Mouse (Mus musculus): ENCODE measurements around the gene Kdsr.

The Kdsr gene

DNA sequence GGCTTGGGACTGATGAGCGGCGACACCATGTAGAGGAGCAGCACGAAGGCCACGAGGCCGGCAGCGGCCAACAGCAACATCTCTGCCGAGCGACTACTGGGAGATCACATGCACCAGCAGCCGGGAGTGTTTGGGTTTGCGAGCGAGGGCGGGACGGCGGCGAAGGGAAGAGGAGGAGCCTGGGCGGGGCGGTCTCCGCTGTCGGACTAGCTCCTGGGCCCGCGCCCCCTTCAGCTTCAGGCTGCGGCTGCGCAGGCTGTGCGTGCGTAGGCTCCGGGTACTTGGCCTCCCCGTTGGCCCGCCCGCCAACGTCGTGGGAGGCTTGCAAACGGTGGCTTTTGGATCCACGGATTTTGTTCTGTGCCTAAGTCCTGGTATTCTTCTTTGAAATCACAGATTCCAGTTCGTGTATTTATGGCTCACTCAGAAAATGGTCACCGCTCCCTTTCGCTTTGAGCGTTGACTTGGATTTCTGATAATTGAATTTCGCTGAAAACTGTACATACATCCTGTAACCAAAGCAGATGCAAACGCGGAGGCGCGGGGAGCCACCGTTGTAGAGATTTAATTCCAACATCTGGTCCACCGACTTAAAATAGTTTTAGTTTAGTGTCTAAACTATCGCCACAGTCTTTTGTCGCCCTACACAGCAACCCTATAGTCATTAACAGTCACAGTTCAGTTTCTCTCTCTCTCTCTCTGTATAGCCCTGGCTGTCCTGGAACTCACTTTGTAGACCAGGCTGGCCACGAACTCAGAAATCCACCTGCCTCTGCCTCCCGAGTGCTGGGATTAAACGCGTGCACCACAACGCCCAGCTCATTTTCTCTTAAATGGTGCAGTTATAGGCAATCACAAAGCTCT is at the start of gene Kdsr:
Kdsr (minus strand) TSS at position 156 of the 864 bp plus-strand sequence.
- DNase-seq (ENCODE audit: low spot score in 2 of 2): peak; percentile 98

DNA sequence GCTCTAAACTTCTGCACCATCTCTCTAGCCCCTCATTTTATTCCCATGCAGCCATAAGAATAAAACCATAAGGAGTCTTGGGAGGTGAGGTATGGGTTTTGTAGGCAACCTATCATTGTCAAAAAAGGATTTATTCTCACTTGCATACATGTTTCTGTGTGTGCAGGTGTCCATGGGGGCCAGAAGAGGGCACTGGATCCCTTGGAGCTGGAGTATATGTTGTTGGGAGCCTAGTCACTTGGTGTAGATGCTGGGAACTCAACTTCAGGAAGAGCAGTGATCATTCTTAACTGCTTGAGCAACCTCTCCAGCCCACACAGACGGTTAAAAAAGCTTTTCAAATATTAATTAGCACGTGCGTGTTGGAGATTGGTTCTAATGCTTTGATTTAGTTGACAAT is 40.4 kb upstream of the Kdsr start:
- no peak for DNase-seq (ENCODE audit: low spot score in 2 of 2)

DNA sequence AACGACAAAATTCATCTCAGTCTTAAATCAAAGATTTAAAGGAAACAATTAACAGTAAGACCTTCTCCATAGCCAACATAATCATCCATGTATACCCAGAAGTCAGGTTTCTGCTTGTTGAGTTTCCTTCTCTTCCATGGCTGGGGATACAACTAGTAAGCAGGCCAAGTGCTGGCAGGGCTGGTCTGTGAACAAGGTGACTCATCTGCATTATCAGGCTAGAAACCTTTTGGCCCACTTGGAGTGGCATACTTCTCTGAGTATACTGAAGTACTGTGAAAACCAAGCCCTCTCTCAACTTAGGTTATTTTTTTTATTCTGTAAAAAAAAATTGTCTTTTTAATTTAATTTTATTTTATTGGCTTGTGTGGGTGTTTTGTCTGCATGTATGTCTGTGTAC is 39.9 kb upstream of the Kdsr start:
- no peak for DNase-seq (ENCODE audit: low spot score in 2 of 2)

DNA sequence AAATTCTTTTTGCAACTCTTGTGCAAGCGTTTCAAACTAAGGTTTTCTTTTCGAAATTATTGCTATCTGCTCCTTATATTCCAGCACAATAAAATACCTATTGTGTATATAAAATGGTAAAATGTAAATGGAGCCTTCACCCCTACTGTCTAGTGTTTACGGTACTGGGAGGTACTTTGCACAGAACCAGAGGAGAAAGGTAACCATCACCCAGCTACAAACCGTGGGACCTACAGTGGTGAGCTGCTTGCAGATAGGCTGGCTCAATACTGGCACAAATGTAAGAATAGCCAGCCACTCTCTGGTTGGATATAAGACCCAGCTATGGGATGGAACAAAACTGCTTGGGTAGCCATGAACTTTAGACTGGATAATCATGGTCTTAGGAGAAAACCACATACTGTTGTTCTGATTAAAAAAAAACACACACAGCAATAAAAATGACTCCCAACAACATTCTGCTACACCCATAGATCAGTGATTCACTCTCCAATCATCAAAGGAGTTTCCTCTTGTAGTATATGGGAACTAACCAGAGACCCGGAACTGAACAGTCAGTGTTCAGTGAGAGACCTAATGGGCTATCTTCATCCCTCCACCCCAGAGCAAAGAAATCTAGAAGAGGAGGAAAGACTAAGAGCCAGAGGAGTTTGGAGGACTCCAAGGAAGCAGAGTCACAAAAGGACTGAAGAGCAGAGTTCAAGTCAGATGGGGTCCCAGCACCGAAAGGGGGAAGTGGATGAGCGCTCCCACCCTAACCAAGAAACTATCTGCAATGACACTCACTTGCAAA is 37.7 kb upstream of the Kdsr start:
- DNase-seq (ENCODE audit: low spot score in 2 of 2): no peak

DNA sequence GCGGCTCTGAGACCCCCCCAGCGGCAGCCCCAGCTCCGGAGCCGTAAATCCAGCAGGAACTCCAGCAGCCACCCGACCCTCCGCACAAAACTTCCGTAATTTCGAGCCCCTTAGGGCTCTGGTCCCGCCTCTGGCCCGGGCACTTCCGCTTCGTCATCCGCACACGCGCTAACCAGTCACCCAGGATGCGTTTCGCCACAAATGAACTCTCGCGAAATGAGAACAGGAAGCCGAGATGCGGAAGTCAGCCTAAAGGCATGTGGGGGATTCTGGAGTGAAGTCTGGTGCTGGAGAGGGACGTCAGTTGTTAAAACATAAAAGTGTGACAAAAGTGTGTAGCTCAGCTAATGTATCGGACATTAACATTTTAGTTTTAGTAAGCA is 37.0 kb upstream of the Kdsr start, which contains the start of gene Vps4b:
Vps4b (minus strand) TSS at position 187 of the 383 bp plus-strand sequence.
- peak; percentile 89 to 91 for DNase-seq (ENCODE audit: low spot score in 2 of 2)

DNA sequence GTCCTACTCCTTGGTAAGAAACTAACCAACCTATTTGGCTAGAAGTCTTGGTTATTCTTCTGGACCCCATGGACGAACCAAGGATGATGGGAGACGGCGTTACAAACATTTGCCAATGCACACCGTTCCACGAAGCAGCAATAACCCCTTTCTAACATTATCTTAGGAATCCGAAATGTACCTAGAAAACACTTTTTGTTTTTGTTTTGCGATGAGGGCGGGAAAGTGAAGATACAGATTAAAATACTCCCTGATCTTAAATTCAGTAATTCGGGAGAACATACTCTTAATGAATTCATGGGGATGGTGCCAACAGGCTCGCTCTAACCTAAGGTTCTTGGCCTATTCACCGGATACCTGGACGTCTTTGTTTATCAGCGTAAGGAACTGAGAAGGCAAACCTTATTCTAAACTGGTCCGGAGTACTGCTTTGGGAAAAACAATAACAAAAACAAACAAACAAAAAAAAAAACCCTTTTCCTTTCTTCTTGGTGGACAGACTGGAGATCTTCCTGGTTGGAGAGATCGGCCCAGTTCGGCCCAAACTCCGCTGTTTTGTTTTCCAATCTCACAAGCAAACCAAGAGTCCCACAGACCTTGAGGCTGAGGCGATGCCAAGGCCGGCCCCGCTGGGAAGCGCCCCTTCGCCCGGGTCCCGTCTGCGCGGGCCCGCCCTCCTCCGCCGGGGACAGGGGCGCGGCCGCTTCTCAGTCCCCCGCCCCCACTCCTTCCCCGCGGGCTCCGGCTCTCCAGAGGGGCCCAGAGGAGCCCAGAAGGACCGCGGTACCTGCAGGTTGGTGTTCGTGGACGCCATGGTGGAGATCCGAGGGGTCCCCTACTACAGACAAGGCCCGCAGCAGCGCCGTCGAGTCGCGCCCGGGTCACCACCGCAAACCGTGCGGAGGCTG is 36.4 kb upstream of the Kdsr start:
- peak in 1 of 2 experiments; percentile 5 for DNase-seq (ENCODE audit: low spot score in 2 of 2)

DNA sequence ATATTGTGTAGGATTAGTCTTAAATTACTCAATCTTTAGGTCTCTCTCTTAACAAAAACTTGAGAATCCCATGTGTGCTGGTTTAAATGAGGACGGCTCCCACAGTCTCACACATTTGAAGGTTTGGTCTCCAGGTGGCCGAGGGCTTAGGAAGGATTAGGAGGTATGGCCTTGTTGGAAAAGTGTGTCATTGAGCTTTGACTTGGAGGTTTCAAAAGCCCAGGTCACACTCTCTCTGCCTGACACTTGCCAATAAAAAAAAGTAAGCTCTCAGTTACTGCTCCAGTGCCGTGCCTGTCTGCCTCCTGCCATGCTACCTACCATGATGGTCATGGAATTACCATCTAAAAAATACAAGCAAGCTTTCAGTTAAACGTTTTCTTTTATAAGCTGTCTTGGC is 15.4 kb upstream of the Kdsr start:
- DNase-seq (ENCODE audit: low spot score in 2 of 2): no peak

DNA sequence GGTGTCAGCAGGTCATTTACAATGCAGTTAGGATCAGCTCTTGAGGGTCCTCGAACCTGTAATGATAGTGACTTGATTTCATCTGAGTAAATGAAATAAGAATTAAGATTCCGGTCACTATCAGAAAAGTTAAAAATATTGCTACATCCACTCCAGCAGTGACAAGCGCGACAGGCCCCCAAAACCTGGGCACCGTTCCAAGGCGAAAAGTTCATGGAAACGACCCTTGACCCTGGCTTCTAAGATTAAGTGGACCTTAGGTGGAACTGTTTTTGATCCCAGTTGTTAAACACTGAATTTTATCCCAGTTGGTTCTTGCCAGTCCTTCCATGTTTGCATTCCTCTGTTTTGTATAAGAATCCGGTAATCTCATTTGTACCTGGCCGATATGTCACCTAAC is 14.6 kb upstream of the Kdsr start:
- no peak for DNase-seq (ENCODE audit: low spot score in 2 of 2)

DNA sequence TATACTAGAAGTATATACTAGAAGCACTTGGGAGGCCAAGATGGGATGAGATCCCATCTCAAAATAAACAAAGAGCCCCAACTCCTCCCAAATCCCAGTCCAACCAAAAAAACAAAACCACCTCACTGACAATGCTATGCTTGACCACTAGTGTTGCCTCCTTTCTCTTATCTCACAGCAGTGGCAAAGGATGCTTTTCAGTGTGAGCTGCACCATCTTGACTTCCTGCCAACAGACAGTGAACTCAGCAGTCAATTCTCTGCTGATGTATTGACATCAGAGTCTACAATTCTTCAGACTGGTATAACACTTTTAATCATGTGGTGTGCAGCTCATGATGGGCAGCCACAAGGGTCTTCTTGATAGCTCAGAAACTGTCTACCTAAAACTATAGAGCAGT is 9.2 kb upstream of the Kdsr start:
- DNase-seq (ENCODE audit: low spot score in 2 of 2): no peak

DNA sequence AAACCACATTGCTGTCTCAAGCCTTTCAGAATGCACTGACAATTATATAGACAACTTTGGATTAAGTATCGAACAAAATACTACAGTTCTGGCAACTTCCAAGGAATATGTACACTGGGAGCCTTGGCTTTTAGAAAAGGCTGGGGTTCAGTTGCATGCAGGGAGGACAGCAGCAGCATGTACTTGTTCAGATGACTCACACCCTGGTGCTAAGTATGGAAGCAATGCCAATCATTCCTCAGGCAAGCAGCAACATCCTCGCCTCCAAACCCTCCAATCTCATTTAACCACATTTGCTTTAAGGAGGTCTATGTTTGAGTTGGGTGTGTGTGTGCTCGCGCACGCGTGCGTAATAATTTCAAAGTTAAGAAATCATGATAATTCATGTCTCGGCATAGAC is 6.2 kb upstream of the Kdsr start:
- DNase-seq (ENCODE audit: low spot score in 2 of 2): peak in 1 of 2 experiments; percentile 27

DNA sequence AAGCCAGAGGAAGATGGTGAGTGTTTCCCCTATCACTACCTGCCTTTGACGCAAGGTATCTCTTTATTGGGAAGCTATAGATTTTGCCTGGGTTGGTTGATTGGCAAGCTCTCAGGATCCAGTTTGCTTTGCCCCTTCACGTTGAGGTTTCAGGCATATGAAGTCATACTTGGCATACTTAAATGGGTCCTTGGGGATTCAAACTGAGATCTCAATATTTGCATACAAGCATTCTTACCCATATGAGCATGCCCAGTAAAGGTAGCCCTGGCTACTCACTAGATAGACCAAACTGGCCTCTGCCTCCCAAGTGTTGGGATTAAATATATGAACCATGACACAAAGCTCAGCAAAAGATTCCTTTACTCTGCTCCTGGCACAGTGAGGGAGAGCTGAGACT is 5.3 kb upstream of the Kdsr start:
- DNase-seq (ENCODE audit: low spot score in 2 of 2): no peak

DNA sequence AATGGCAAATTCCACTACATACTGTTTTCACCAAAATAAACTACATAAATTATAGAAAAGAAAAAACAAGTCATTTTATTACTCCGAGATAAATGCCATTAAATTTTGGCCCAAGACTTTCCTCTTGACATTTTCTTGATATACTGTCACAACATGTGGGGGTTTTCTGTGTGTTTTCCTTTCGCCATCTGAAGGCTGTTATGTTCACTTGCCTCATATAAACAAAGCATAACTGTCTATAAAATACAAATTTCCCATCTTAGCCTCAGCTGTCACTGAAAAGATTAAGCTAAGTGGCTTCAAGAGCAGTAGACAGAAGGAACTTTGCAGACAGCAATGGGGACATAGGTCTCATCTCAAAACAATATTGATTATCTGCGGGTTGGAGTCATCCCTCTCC is 4.8 kb upstream of the Kdsr start:
- no peak for DNase-seq (ENCODE audit: low spot score in 2 of 2)

DNA sequence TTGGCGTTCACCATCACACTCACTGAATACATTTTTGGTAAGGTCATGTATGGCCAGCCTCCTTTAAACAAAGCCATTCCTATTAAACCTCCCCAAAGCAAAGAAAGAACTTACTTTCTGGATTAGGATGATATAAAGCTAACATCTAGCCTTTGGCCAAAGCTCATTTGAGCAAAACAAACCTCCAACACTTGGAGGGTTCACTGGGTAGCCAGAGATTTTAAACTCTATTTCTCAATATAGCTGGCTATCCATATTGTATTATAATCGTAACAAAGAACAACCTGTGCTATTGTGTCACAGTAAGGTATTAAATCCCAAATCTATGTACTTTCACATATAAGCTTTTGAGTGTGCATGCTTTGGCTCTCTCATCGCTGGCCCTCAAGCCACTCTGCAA is 1.2 kb upstream of the Kdsr start:
- DNase-seq (ENCODE audit: low spot score in 2 of 2): no peak

DNA sequence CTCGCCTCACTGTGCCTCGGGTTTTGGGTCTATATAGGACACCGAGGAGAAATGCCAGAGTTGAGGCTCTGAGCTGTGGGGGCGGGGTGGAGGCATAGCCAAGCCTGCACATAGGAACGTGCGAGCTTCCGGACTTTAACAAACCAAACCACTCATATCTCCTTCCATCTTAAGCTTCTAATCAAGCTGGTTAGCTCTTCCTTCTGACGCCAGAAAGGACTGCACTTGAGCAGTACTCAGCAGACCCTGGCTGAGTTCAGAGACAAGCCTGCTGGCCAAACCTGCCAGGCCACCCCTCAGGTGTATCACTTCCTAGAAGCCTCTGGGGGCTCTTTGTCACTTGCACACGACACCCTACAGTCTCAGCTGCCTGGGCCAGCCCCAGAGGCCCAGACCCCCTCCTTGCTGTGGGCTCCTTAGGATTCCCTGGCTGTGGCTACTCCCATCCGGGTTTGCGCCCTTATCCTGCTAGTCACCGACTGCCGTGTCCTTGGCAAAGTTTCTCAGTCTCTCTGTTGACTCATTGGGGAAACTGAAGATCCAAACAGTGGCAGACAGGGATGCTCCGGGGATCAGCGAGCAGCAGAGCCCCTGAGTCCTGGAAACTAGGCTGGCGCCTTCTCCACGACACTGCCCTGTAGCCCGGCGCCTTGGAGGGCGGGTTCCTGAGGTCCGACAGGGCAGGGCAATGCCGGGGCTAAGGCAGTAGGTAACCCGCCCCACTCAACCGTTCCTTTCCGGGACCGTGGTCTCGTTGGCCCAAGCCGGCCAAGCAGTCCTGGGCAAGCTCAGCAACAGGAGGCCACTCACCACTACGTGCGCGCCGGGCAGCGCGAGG is 574 bp downstream of the Kdsr start:
- DNase-seq (ENCODE audit: low spot score in 2 of 2): peak; percentile 36 to 43

DNA sequence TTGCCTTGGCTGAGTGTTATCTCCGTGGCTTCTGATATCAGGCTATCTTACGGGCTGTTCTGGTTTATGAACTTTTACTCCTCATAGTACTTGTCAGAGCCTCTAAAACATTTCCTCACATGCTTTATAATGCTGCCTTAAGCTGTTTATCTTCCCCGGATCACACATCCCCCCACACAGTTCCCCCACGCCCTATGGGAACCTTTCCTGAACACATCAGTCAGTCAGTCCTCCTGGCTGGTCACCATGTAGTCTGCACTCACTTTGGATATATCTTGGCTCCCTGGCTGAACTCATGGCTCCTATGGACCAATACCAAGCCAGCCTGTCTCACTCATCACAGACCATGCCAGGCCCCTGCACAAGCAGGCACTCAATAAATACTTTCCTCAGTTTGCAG is 2.9 kb downstream of the Kdsr start:
- no peak for DNase-seq (ENCODE audit: low spot score in 2 of 2)

DNA sequence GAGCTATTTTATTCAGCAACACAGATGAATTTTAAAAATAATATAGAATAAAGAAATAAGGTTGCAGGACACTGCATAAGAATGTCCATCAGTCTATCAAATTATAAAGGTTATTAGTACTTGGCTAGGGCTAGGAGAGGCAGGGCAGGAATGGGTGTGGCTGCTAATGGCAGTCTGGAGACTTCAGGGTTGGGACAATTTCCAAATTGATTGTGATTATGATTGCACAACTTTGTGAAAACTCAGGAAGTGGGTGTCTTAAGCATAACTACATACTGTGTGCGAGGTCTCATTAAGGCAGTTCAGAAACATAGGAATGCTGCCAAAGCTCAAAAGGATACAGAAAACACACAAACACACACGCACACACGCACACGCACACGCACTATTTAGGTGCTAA is 7.5 kb downstream of the Kdsr start:
- no peak for DNase-seq (ENCODE audit: low spot score in 2 of 2)

DNA sequence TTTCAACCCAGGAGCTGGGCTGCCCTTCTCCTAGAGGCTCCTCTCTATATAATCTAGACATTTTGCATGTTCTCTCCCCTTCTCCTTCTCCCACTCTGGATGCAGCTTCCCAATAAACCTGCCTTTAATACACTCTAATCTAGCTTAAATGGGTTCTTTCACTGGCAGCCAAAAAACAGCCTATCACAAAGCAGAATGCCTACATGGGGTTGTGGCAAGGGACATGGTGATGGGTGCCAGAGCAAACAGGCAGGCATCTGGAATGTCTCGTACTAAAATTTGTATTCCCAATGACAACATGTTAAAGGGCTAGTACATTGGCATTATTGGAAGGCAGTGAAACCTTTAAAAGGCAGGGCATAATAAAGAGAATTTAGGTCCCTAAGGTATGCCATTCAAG is 8.9 kb downstream of the Kdsr start:
- DNase-seq (ENCODE audit: low spot score in 2 of 2): no peak

DNA sequence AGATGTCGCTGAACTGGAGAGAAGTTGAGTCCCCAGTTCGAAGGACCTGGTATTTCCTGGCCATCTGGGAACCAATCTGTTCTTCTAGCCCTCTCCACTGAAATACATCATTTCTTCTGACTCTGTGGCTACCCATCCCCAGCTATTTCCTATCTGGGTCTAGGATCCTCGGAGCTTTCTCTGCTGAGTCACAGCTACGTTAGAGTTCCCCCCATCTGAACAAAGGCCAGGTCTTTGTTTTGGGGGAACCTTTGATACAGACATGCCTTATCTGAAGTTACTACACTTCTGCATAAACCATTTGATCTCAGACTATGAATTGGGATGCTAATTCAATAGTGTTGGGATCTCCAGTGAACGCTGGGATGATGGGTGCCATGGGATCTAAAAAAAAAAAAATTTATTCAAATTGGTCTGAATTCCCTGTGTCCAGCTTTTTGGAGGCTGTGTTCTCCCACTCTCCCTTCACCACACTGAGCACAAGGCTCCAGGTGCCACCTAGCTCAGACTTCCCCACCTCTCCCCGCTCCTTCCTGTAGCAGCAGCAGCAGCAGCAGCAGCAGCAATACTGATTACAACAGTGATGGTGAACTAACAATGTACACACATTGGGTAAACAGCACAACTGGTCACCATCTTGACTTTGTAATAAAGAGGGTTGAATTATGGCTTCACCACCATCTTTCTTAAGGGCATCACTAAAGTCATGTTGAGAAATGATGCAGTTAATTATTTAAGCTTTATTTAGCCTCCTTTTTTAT is 10.8 kb downstream of the Kdsr start:
- DNase-seq (ENCODE audit: low spot score in 2 of 2): no peak

DNA sequence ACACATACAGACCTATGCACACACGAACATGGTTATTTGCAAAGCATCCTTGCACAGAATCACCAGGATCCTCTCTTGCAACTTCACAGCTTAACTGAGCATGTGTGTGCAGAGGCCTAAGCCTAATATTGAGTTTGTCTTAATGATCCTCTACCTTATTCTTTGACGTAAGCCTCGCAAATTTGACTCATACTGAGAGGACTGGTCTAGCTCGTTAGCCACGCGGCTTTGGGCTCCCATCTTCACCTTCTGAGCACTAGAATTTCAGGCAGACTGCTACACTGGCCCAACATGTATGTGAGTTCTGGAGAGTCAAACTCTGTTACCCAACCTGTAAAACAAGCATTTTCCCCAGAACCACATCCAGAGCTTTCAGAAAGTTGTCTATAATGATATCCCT is 16.5 kb downstream of the Kdsr start:
- DNase-seq (ENCODE audit: low spot score in 2 of 2): no peak

DNA sequence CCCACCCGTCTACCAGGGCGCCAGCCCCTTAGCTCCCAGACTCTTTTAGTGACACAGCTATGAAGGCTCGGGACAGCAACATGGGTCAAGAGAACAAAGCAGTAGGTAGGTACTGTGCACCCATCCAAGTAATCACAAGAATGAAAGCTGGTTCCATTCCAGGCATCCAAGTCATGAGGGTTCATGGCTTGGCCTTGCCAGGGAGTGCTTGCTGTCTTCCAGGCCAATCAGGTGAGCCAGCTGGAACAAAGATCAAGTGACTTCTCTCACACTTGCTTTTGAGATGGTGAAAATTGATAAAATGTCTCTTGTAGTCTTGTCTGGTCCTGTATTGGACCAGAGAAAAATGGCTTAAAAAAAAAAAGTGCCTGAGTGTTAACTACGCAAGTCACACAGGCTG is 18.8 kb downstream of the Kdsr start:
- no peak for DNase-seq (ENCODE audit: low spot score in 2 of 2)

Measured in right cerebral cortex, postnatal 36 days (tissue).